Mouse (Mus musculus) CD4-positive, CD25-positive, alpha-beta regulatory T cell, adult 4 months (primary cell): ENCODE data around the gene Cops3. TPM values are rescaled to one million over a fixed set of nuclear protein-coding genes. Genes with fewer than 3 reads are reported as not detected.

ENCODE experiments used
- ATAC-seq: one replicate; pipeline ENCODE4 v1.8.0; 2017
- polyA plus RNA-seq, 2 experiments: library from polyadenylated mRNA; unstranded; fragments of 100-300 nt; shearing (Covaris generic); gene quantifications; one replicate each; pipeline ENCODE4 v1.2.1; 2017

Gene Cops3
- polyA plus RNA-seq, 2 experiments from 2014 or later, result 74.8 to 80.6 TPM

GRCm38 (mm10) chr11:59777259-59777658, 62.4 kb downstream of the Cops3 start:
- no peak for ATAC-seq

- ATAC-seq, result no peak
Observed at GRCm38 (mm10) chr11:59775435-59776148, 64.0 kb downstream of the Cops3 start.

- ATAC-seq, result no peak
Observed at GRCm38 (mm10) chr11:59774522-59774921, 65.1 kb downstream of the Cops3 start.

GRCm38 (mm10) chr11:59772902-59773301, 66.7 kb downstream of the Cops3 start:
- no peak for ATAC-seq

- ATAC-seq, result no peak
Observed at GRCm38 (mm10) chr11:59772291-59772690, 67.3 kb downstream of the Cops3 start.

- ATAC-seq, result no peak
Observed at GRCm38 (mm10) chr11:59770753-59771152, 68.9 kb downstream of the Cops3 start.

- ATAC-seq, result no peak
Observed at GRCm38 (mm10) chr11:59769738-59770137, 69.9 kb downstream of the Cops3 start.

GRCm38 (mm10) chr11:59769307-59769706, 70.3 kb downstream of the Cops3 start:
- no peak for ATAC-seq

Other genes starting within 250 kb of the Cops3 start
- not detected for gene Olfr223, start 246.5 kb downstream of the Cops3 start, polyA plus RNA-seq
- 10 to 100 TPM; 21.3 to 29.6 TPM for gene Mprip, start 178.5 kb downstream of the Cops3 start, polyA plus RNA-seq
- under 1 TPM in 1 of 2 experiments, not detected in 1; 0.36 TPM for gene Pld6, start 52.2 kb downstream of the Cops3 start, polyA plus RNA-seq
- gene Flcn, start 29.8 kb downstream of the Cops3 start, polyA plus RNA-seq, result 10 to 100 TPM; 26.9 to 39.0 TPM
- 1 to 10 TPM; 7.3 to 7.8 TPM for gene Nt5m, start 391 bp downstream of the Cops3 start, polyA plus RNA-seq
- 1 to 10 TPM; 4.5 to 5.3 TPM for gene Med9, start 108.4 kb upstream of the Cops3 start, polyA plus RNA-seq
- under 1 TPM; 0.52 to 0.59 TPM for gene Rasd1, start 125.1 kb upstream of the Cops3 start, polyA plus RNA-seq
- 1 to 10 TPM in 1 of 2 experiments, under 1 TPM in 1; 0.79 to 2.2 TPM for gene Pemt, start 206.7 kb upstream of the Cops3 start, polyA plus RNA-seq